Mouse (Mus musculus): ENCODE data around the gene Atp6v0e2. TPM values are rescaled to one million over a fixed set of nuclear protein-coding genes. Genes with fewer than 3 reads are reported as not detected.

Atp6v0e2 gene
- polyA plus RNA-seq, 1 experiment from 2014 or later, result 55.1 TPM

GRCm38 (mm10) chr6:48565693-48566310 is 28.4 kb downstream of the Atp6v0e2 start:
- no peak overlapping the region for H3K4me2 ChIP-seq (replicated peaks; ENCODE audit: low read depth, low read length)
- H3K4me1 ChIP-seq (replicated peaks; ENCODE audit: control insufficient read depth, insufficient read depth, low read length), result no peaks in the 10 kb centered on the region
- ATAC-seq (ENCODE audit: low FRiP score) (no peak), DNase-seq (ENCODE audit: low spot score) (no peak)
- no peaks in the 10 kb centered on the region for H3K9me3 ChIP-seq (ENCODE audit: control insufficient read depth, low read length)
- H3K9ac ChIP-seq (ENCODE audit: low read depth, low read length), result no peak overlapping the region
- H3K36me3 ChIP-seq (ENCODE audit: control insufficient read depth, insufficient read depth, low read length), result no peaks in the 10 kb centered on the region
- H3K27me3 ChIP-seq (ENCODE audit: control insufficient read depth, insufficient read depth, low read length), result no peaks in the 10 kb centered on the region
- H3K4me3 ChIP-seq (ENCODE audit: low read depth, low read length), result no peak overlapping the region
- no peak overlapping the region for H3K27ac ChIP-seq (ENCODE audit: low read depth, low read length)
- WGBS, result 89% methylated on average over 4 of the region's 4 CpGs

- 82% methylated on average over 5 of the region's 5 CpGs for WGBS
- Histone ChIP-seq H3K36me3 (ENCODE audit: control insufficient read depth, insufficient read depth, low read length) (no peaks in the 10 kb centered on the region), H3K27me3 (ENCODE audit: control insufficient read depth, insufficient read depth, low read length) (no peaks in the 10 kb centered on the region), H3K9me3 (ENCODE audit: control insufficient read depth, low read length) (no peaks in the 10 kb centered on the region), H3K9ac (ENCODE audit: low read depth, low read length) (no peak overlapping the region), H3K4me1 (replicated peaks; ENCODE audit: control insufficient read depth, insufficient read depth, low read length) (no peaks in the 10 kb centered on the region), H3K4me3 (ENCODE audit: low read depth, low read length) (no peak overlapping the region), H3K4me2 (replicated peaks; ENCODE audit: low read depth, low read length) (no peak overlapping the region), H3K27ac (ENCODE audit: low read depth, low read length) (no peak overlapping the region)
- DNase-seq (ENCODE audit: low spot score) (no peak), ATAC-seq (ENCODE audit: low FRiP score) (no peak)
Measured at GRCm38 (mm10) chr6:48566312-48566711, 28.9 kb downstream of the Atp6v0e2 start.

- Histone ChIP-seq H3K9ac (ENCODE audit: low read depth, low read length) (no peak overlapping the region), H3K36me3 (ENCODE audit: control insufficient read depth, insufficient read depth, low read length) (no peaks in the 10 kb centered on the region), H3K27ac (ENCODE audit: low read depth, low read length) (no peak overlapping the region), H3K27me3 (ENCODE audit: control insufficient read depth, insufficient read depth, low read length) (no peaks in the 10 kb centered on the region), H3K9me3 (ENCODE audit: control insufficient read depth, low read length) (no peaks in the 10 kb centered on the region), H3K4me2 (replicated peaks; ENCODE audit: low read depth, low read length) (no peak overlapping the region), H3K4me1 (replicated peaks; ENCODE audit: control insufficient read depth, insufficient read depth, low read length) (no peaks in the 10 kb centered on the region), H3K4me3 (ENCODE audit: low read depth, low read length) (no peak overlapping the region)
- WGBS, result 90% methylated on average over 21 of the region's 21 CpGs
- ATAC-seq (ENCODE audit: low FRiP score) (no peak), DNase-seq (ENCODE audit: low spot score) (no peak)
Measured at GRCm38 (mm10) chr6:48568036-48568984, 30.9 kb downstream of the Atp6v0e2 start.

GRCm38 (mm10) chr6:48569065-48569807 is 31.8 kb downstream of the Atp6v0e2 start:
- H3K36me3 ChIP-seq (ENCODE audit: control insufficient read depth, insufficient read depth, low read length), result no peaks in the 10 kb centered on the region
- H3K9me3 ChIP-seq (ENCODE audit: control insufficient read depth, low read length), result no peaks in the 10 kb centered on the region
- no peak overlapping the region for H3K9ac ChIP-seq (ENCODE audit: low read depth, low read length)
- WGBS, result 87% methylated on average over 8 of the region's 8 CpGs
- ATAC-seq (ENCODE audit: low FRiP score) (no peak), DNase-seq (ENCODE audit: low spot score) (no peak)
- H3K27me3 ChIP-seq (ENCODE audit: control insufficient read depth, insufficient read depth, low read length), result no peaks in the 10 kb centered on the region
- H3K4me3 ChIP-seq (ENCODE audit: low read depth, low read length), result no peak overlapping the region
- H3K27ac ChIP-seq (ENCODE audit: low read depth, low read length), result no peak overlapping the region
- no peak overlapping the region for H3K4me2 ChIP-seq (replicated peaks; ENCODE audit: low read depth, low read length)
- H3K4me1 ChIP-seq (replicated peaks; ENCODE audit: control insufficient read depth, insufficient read depth, low read length), result no peaks in the 10 kb centered on the region

DNA sequence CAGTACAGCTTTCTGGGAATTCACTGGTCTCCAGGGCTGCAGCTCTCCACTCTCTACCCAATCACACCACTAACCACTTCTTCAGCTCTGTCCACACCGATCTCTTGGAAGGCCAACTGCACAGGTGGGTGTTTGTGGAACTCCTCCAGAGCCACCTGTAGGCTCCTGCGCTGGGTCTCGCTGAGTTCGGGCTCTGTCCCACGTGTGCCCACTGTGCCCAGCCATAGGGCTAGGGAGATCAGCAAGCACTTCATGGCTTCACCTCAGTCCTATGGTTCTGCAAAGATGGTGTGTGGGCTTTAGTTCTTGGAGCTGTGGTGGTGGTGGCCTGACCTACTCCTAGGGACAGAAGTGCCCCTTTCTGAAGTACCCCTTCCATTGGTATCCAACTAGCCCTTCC is 34.6 kb downstream of the Atp6v0e2 start:
- Histone ChIP-seq H3K27me3 (ENCODE audit: control insufficient read depth, insufficient read depth, low read length) (no peaks in the 10 kb centered on the region), H3K36me3 (ENCODE audit: control insufficient read depth, insufficient read depth, low read length) (no peaks in the 10 kb centered on the region), H3K4me1 (replicated peaks; ENCODE audit: control insufficient read depth, insufficient read depth, low read length) (no peaks in the 10 kb centered on the region), H3K4me2 (replicated peaks; ENCODE audit: low read depth, low read length) (no peak overlapping the region), H3K27ac (ENCODE audit: low read depth, low read length) (no peak overlapping the region), H3K4me3 (ENCODE audit: low read depth, low read length) (no peak overlapping the region), H3K9ac (ENCODE audit: low read depth, low read length) (no peak overlapping the region), H3K9me3 (ENCODE audit: control insufficient read depth, low read length) (no peaks in the 10 kb centered on the region)
- no peak for ATAC-seq (ENCODE audit: low FRiP score)
- DNase-seq (ENCODE audit: low spot score), result no peak
- 96% methylated on average over 5 of the region's 5 CpGs for WGBS

DNA sequence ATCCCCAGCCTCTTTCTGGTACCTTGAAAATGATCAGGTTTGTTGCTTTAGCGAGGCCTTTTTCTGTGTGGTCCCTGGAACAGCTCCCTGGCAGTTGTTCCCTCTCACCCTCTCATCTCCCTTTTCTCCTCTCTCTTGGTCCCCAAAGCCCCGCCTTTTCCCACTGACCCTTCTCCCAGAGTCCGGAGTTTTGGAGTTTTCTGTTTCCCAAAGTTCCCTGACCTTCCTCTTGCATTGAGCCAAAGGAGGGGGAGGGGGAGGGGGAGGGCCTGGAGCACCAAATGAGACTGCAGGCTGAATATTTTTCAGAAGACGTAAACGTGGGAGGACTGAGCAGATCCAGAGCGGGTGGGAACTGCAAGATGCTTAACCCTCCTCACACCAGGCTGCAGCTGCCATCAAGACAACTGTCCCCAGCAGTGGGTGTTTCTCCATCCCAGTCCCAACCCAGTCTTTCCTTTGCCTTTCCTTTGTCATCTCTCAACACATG is 35.2 kb downstream of the Atp6v0e2 start, which contains the start of gene Rarres2:
Gene Rarres2, minus strand, starts transcription at position 218 of the 490 bp plus-strand sequence.
- ATAC-seq (ENCODE audit: low FRiP score) (no peak), DNase-seq (ENCODE audit: low spot score) (no peak)
- no peaks in the 10 kb centered on the region for H3K36me3 ChIP-seq (ENCODE audit: control insufficient read depth, insufficient read depth, low read length)
- H3K27me3 ChIP-seq (ENCODE audit: control insufficient read depth, insufficient read depth, low read length), result no peaks in the 10 kb centered on the region
- 35% methylated on average over 6 of the region's 6 CpGs for WGBS
- no peaks in the 10 kb centered on the region for H3K9me3 ChIP-seq (ENCODE audit: control insufficient read depth, low read length)
- H3K4me3 ChIP-seq (ENCODE audit: low read depth, low read length), result no peak within 1 kb of the TSS
- H3K4me1 ChIP-seq (replicated peaks; ENCODE audit: control insufficient read depth, insufficient read depth, low read length), result no peaks in the 10 kb centered on the region
- H3K4me2 ChIP-seq (replicated peaks; ENCODE audit: low read depth, low read length), result no peak within 1 kb of the TSS
- no peak within 1 kb of the TSS for H3K9ac ChIP-seq (ENCODE audit: low read depth, low read length)
- H3K27ac ChIP-seq (ENCODE audit: low read depth, low read length), result no peak within 1 kb of the TSS

DNA sequence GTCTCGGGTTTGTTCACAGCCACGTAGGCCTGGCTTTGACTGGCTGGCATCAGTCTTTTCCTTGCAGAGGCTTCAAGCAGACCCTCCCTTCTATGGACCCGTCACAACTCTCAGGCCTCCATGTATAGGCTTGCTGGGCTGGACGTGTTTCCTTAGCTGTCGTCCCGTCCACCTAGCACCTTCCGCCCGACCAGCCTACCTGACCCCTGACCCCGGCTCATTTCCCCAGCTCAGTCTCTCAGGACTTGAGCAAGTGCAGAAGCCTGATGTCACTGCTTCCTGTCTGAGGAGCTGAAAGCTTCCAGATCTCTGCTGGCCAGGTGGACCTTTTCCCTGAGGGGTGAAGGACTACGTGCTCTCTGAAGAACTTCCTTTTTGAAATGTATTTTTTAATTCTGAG is 35.9 kb downstream of the Atp6v0e2 start:
- H3K9me3 ChIP-seq (ENCODE audit: control insufficient read depth, low read length), result no peaks in the 10 kb centered on the region
- no peak overlapping the region for H3K27ac ChIP-seq (ENCODE audit: low read depth, low read length)
- WGBS, result 62% methylated on average over 10 of the region's 10 CpGs
- no peaks in the 10 kb centered on the region for H3K27me3 ChIP-seq (ENCODE audit: control insufficient read depth, insufficient read depth, low read length)
- no peak overlapping the region for H3K4me2 ChIP-seq (replicated peaks; ENCODE audit: low read depth, low read length)
- DNase-seq (ENCODE audit: low spot score) (no peak), ATAC-seq (ENCODE audit: low FRiP score) (no peak)
- no peak overlapping the region for H3K9ac ChIP-seq (ENCODE audit: low read depth, low read length)
- no peak overlapping the region for H3K4me3 ChIP-seq (ENCODE audit: low read depth, low read length)
- H3K36me3 ChIP-seq (ENCODE audit: control insufficient read depth, insufficient read depth, low read length), result no peaks in the 10 kb centered on the region
- no peaks in the 10 kb centered on the region for H3K4me1 ChIP-seq (replicated peaks; ENCODE audit: control insufficient read depth, insufficient read depth, low read length)

GRCm38 (mm10) chr6:48573981-48574380 is 36.6 kb downstream of the Atp6v0e2 start:
- WGBS, result 80% methylated on average over 3 of the region's 3 CpGs
- H3K9me3 ChIP-seq (ENCODE audit: control insufficient read depth, low read length), result no peaks in the 10 kb centered on the region
- H3K36me3 ChIP-seq (ENCODE audit: control insufficient read depth, insufficient read depth, low read length), result no peaks in the 10 kb centered on the region
- H3K27ac ChIP-seq (ENCODE audit: low read depth, low read length), result no peak overlapping the region
- H3K4me1 ChIP-seq (replicated peaks; ENCODE audit: control insufficient read depth, insufficient read depth, low read length), result no peaks in the 10 kb centered on the region
- no peak overlapping the region for H3K9ac ChIP-seq (ENCODE audit: low read depth, low read length)
- DNase-seq (ENCODE audit: low spot score), result no peak
- no peak overlapping the region for H3K4me3 ChIP-seq (ENCODE audit: low read depth, low read length)
- H3K4me2 ChIP-seq (replicated peaks; ENCODE audit: low read depth, low read length), result no peak overlapping the region
- no peaks in the 10 kb centered on the region for H3K27me3 ChIP-seq (ENCODE audit: control insufficient read depth, insufficient read depth, low read length)
- ATAC-seq (ENCODE audit: low FRiP score), result no peak

Data from hindbrain, embryonic 11.5 days (tissue).